Mouse (Mus musculus) adrenal gland, adult 8-10 months (tissue): ENCODE measurements around the gene Trappc3. TPM values are rescaled to one million over a fixed set of nuclear protein-coding genes. Genes with fewer than 3 reads are reported as not detected.
"Not testable (repeated sequence)": the region's sequence is repeated elsewhere in the genome, so short reads cannot be mapped to it uniquely, and the experiment has no call there.

Experiments
- DNase-seq: peaks from one replicate; pipeline ENCODE4 v3.0.0; 2022
- total RNA-seq, 4 experiments: library from RNA; stranded (reverse); gene quantifications; 2 replicates each; pipeline ENCODE4 v1.2.4; 2022

Gene Trappc3
- 100 to 1,000 TPM in 1 of 4 experiments, 10 to 100 TPM in 3; 94.1 to 101 (median 96.2) TPM for total RNA-seq

DNA sequence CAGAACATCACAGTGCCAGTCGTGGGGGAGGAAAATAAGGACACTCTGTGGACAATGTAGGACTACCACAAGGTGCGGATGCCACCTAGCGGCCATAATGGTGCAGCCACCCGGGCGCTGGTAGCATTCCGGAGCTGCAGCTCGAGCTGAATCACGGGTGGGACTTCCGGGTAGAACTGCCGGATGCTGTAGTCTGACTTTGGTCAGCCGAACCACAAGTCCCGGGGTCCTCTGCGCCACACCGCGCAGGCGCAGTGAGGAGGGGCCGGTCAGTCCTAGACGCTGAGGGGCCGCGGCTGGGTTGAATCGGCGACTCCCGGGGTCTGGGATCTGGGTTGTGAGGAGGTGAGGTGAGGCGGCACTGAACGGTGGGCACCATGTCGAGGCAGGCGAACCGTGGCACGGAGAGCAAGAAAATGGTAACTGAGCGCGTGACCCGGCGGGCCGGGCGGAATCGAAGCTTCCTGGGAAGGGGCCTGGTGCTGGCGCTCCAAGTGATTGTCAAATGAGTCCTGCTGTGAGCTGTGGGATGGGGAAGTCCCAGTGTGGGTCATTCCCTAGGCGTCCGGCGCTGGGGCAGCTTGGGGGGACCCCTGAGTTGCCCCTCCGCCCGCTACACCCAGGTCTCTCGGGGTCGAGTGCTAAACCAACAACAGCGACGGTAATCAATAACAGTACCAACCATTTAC, at the start of gene Trappc3:
Gene Trappc3, plus strand, starts transcription at position 207 of the 689 bp plus-strand sequence.
- DNase-seq, result peak; percentile 99

DNA sequence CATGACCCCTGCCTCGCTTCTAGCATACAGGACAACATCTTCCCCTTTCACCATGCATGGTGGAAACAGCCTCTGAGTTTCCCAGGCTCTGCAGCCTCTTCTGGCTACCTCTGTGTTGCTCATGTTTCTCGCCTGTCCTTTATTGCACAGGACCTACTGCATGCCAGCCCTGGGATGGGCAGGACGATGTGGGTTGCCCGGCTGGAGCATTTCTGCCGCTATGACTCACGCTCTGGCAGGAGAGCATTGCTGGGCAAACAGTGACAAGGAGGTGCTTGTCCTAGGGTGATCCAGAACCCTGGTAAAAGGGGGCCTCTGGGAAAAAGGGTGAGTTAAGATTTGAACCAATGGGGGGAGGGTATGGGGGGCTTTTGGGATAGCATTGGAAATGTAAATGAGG, 44.4 kb upstream of the Trappc3 start:
- DNase-seq, result no peak

DNA sequence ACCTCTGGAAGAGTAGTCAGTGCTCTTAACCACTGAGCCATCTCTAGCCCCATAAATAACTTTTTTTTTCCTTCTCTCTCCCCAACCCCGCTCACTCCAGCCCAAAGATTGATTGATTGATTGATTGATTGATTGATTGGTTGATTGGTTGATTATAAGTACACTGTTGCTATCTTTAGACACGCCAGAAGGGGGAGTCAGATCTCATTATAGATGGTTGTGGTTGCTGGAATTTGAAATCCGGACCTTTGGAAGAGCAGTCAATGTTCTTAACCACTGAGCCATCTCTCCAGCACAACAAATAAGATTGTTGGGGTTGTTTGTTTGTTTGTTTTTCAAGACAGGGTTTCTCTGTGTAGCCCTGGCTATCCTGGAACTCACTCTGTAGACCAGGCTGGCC, 42.6 kb upstream of the Trappc3 start:
- not testable (repeated sequence) for DNase-seq

DNA sequence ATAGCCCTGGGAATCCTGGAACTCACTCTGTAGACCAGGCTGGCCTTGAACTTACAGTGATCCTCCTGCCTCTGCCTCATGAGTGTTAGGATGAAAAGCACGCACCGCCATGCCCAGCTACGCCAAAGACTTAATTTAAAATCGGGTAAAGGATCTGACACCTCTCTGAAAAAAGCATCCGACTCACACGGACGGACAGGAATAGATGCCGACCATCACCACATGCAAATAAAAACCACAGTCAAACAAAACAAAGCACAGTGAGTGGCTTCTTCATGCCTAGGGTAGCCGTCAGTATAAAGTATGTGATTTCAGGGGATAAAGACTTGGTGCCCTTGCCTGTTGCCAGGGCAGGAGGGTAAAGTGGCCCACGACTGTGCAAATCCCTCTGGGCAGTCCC, 42.1 kb upstream of the Trappc3 start:
- DNase-seq, result no peak

DNA sequence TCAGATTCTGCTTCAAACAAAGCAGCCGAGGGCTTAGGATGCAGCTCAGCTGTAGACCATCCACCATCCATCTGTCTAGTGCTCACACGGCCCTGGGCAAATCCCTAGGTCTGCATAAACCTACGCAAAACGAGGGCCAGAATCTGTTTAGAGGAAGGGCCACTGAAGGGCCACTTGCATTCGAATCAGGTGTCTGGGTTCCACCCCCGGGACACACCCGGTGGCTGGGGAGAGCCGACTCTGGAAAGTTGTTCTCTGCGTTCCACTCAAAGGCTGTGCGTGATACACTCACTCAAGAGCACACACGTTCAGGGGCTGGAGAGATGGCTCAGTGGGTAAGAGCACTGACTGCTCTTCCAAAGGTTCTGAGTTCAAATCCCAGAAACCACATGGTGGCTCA, 39.5 kb upstream of the Trappc3 start:
- no peak for DNase-seq

DNA sequence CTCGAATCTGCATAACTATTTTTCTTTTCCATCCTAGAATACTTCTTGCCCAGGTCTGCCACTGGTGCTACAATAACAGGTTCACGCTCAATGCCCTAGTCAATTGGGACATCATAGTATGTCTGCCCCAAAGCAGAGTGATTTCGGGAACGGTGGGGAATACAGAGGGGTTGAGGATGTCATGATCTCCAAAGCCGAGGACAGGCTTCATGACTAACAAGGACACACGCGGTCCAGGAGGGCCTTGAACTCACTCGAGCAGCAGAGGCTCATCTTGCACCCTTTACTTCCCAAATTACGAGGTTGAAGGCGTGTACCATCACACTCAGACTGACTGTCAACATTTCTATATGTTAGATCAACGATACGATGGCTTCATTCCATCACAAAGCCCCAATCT, 35.5 kb upstream of the Trappc3 start:
- DNase-seq, result peak; percentile 52

DNA sequence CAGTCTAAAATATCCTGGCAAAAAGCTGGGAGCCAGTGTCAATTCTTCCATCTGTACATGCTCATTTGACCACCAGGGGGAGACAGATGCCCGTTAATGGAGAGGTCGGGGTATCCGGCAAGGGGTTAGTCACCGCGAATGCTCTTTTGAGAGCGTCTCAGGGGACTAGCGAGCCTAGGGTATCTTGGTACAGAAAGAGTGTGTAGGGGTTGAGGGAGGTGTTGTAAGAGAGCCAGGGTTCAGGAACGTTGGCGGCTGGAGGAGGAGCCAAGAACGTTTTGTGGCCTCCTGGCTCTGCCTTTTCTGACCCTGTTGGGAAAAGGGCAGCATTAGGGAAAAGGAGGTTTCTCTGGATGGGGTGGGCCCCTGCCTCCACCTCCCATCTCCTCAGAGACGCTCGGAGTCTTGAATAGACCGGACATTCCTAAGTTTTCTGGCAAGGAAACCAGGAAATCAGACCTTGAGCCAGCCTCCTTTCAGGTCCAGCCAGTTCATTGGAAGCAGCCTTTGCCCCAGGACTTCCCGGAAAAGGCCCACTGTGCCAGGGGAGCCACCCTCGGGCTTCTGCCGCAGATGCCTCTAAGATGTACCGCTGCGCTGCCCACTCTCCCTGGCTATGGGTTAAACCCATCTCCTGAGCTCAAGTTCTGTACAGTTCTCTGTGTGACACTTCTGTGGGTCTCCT, 34.9 kb upstream of the Trappc3 start:
- DNase-seq, result peak; percentile 84

DNA sequence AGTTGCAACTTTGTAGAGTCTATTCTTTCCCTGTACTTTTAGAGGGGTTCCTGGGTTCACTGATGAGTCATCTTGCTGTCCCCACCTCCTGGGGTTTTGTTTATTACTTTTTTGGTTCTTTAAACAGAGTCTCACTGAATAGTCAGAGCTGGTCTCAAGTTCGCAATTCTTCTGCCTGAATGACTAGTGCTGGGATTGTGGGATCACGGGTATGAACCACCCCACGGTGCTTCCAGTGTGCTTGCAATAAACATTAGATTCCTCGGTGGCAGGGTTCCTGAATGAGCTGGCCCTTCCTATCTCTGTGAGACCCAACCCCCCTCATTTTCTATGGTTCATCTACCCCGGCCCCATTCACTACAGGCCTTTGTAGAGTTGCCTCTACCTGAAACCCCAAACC, 34.0 kb upstream of the Trappc3 start:
- no peak for DNase-seq

DNA sequence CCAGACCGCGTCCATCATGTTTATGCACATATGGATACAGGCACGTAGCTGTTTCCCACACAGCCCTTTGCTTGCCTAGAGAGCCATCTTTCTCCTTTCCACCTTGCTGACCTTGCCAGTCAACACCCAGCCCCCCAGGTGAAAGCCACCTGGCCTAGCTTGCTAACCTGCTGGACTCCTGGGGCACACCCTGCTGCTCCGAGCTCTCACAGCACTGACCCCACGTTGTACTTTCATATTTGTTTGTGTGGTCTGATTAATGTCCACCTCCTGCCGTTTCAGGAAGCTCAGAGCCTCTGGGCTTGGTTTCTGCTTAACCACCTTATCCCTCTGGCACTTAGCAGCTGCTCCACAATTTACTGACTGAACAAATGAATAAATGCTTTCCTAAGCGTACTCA, 32.2 kb upstream of the Trappc3 start:
- no peak for DNase-seq

DNA sequence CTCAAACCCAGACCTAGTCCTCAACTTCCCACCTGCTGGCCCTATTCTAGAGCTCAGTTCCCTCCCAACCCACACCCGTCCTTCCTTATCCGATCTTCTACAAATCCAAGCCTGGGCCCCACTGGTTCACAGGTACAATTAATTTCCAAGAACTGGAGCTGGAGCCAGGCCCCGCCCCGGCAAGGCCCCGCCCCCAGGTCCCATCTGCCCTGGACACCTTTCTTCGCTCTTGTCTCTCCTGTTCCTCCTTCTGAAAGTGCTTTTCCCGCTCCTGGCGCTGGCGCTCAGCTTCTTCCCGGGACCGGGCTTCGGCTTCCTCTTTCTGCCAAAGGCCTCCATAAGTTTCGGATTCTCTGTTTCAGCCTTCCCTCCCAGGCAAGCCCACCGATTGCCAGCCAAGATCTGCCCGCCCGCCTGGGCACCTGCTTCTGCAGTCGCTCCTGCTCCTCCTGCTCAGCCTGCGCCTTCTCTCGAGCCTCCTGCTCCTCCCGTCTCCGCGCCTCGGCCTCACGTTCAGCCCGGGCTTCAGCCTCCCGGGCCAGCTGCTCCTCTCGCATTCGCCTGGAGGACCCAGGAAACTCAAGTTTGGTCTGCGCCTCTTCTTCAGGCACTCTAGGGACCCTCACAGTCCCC, 28.3 kb upstream of the Trappc3 start:
- DNase-seq, result no peak

DNA sequence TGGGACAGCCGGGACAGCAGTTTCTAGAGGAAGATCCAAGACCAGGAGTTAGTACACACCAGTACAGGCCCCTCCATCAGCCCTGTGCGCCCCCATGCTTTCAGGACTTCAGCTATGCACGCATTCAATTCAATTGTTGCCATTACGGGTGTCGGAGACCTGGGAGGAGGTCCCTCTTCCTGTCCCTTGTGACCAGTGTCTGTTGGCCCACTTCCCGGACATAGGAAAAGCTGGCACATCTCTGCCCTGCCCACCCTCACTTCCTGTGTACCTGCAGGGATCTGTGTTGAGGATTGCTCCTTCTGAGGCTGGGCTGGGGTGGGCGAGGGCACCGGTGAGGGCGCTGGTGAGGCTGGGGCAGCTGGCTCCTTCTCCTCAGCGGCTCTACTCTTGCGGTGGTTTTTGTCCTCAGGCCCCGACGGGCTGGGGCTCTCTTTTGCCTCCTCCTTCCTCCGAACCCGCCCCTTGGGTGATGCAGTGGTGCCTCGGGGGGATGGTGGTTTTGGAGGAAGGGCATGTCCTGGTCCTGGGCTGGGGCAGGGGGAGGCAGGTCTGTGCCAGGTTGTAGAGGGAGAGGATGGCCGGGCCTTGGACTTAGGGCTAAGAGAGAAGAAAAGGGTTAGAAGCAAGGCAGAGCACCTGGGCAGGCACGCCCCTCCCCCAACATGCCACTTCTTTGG, 27.5 kb upstream of the Trappc3 start:
- DNase-seq, result no peak

DNA sequence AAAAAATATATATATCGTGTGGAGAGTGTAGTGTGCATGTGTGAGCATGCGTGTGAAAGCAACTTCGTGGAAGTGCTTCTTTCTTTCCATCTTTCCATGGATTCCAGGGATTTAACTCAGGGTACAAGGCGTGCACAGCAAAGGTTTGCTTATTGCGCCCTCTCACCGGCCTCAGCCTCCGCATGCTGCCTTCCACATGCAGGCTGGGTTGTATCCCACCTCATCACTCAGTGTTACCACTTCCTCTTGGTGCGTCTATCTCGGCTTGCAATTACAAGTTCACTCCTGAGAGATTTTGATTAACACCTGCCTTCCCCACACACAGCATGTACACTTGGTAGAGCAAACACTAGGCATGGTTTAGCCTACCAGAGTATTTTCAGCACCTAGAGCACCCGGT, 26.9 kb upstream of the Trappc3 start:
- DNase-seq, result no peak

DNA sequence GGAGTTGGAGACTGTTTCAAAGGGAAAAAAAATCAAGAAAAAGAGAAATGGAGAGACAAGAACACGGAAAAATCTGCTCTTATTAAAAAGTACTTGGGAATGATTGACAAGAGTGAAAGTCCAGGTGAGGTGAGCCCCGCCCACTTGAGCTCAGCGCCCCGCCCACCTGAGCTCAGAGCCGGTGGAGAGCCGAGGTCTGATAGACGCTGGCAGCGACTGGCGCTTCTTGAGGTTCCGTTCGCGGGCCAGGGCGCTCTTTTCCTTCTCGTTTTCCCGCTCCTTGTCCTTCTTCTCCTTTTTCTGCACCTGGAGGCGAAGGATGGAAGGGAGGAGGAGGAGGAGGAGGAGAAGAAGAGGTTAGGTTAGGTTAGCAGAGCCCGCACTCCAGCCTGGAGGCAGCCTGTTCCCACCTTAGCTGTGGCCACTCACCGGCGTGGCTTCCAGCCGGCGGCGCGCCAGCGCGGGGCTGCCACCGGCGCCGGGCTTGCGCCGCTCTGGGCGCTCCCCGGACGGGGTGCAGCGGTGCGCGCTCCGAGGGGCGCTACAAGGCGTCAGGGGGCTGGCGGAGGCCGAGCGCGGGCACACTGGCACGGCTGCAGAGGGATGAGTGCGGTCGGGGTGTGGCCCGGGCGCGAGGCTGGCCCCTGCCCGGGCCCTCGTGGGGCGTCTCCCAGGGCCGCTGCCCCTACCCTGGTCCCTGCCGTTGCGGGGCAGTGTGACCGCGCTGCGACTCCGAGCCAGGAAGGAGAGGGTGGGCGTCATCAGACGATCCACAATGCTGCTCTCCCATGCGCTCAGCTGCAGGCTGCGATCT, 25.5 kb upstream of the Trappc3 start:
- no peak for DNase-seq

DNA sequence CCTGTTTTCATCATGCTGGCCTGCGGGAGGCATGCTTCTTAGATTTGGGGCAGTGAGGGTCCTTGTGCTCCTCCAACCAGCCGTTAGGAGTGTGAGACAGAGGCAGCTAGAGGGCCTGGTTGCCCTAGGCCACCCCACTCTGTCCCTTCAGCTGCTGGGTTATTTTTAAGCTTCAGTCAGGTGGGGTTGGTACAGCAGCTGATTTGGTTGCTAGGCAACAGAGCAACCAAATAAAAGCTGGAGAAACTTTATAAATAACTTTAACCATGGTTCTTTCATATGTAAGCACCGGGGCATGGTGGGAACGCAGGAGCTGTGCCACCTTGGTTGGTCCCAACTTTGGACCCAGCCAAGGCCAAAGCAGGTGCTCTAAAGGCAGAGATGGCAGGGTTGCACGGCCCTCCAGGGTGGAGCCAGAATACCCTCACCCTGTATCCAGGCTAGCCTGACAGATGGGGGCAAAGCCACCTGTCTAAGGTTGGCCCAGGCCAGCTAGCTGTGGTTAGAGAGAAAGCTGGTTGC, 24.3 kb upstream of the Trappc3 start:
- DNase-seq, result no peak

DNA sequence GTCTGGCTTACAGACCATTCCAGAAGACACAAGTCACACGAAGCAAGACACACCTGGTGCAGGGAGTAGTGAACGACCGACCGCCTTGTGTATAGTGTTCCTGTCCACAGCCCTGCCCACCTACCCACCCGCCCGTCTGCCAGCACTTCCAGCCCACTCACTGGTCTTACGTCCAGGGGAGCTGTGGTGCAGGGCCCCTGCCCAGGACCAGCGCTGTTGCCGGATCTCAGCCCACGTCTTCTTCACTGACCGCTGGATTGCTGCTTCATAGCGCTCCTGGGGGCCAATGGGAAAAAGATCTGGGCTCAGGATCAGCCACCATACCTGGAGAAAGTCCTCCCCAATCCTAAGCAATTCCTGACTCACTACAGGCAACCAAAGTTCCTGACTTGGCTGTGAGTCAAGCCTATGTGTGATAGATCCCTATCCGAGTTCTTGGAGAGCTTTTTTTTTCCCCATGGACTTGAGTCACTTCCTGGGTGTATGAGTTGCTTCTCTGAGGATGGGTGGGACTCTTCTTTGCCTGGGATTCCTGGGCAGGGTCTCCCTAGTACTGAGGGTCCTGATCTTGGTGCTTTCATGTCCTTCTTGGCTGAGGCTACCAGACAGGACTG, 22.2 kb upstream of the Trappc3 start:
- no peak for DNase-seq

DNA sequence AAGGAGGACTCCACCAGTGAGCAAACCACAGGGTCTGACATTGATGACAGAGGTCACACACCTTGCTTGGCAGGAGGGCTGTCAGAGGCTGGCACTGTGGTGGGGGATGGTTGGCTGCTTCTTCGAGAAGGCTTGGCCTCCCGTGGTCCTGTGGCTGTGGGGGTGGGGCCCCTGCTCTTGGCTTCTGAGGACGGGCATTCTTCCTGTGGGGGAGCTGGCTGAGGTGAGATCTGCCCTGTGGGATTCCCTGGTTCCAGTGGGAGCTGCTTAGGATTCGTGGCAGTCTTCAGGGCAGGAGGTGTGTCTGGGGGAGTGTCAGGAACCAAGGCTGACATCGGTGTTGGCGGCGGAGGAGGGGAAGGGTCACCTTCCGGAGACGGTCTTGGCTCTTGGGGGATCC, 20.2 kb upstream of the Trappc3 start:
- no peak for DNase-seq

DNA sequence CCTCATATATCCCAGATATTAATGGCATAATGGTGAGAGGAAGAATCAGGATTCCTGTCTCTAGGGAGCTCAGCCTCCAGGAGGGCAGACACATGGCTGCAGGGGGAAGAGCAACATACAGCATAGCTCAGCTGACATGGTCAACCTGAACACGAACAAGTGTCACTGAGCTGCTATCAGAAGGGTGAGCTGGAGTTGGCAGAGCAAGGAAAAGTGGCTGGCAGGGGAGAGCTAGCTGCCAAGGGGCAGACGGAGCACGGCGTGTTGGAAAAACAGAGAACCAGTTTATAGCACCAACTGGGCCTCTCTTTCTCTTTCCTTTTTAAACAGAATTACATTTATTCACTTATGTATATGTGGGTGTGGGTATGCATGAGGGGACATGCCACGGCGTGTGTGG, 19.6 kb upstream of the Trappc3 start:
- DNase-seq, result no peak

DNA sequence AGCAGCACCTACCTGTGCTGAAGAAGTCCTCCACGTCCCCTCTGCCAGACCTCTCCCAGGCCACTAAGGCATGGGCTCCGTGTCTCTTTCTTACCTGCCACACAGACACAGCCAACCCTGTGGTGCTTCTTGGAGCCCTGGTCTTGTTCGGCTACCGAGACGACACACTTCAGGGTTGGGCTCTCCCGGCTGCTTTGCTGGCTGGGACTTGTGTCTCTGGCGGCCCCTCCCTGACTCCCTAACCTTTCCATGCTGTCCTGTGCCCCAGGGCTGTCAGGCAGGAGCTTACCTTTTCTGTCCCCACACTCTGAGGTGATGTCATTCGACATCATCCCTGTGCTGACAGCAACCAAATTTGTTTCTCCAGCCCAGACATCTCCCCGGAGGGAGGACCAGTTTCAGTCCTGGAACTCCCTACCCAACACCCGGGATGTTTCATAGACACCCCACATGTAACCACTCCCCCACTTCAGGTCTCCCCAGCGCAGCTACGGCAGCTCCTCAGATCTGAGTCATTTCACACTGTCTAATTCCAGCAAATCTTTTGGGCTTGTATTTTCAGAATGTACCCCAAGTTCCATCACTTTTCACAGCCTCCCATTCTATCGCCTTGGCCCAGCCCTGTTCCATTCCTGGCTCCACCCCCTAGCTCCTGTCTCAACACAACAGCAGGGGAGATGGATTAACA, 15.8 kb upstream of the Trappc3 start:
- no peak for DNase-seq

DNA sequence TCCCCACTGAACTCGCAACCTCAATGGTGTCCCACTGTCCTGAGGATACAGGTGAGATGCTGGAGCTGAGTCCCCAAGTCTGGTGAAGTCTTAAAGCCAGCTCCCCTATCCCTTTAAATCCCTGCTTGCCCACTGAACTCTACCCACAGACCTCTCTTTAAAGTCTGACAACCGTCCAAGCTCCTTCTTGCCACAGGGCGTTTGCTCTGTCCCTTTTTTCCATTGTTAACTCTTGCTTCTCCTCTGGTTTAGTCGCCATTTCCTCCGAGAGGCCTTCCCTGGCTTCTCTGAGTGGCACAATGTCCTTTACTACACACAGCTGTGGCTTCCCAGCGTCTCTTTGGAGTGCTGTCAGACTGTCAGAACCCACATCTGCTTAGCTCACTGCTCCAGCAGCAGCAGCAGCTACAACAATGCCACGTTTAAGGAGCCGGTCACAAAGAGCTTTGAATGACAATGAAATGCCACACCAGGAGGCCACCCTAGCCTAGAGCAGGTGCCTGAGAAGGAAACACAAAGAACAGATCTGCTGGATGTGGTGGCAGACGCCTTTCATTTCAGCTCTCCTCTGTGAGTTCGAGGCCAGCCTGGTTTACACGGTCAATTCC, 13.8 kb upstream of the Trappc3 start:
- no peak for DNase-seq

DNA sequence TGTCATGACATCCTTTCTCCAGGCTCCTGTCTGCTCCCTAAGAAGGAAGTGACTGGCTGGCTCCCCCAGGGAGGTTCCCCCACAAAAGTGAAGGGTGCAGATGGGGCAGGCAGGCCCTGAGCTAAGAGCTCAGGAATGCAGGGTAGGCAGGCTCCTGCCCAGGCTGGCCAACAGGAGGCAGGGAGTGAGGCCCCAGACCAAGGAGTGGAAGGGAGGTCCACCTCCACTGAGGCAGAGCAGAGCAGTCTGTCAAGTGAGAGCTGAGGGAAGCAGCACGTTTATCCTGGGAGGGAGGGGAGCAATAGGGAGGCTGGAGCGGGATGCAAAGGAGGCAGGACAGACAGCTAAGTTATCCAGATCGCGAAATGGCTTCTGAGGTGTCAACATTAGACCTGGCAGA, 11.5 kb upstream of the Trappc3 start:
- no peak for DNase-seq
